Mouse (Mus musculus) ES-E14 (cell line): ENCODE data around the gene Psmg4.

Experiments
- CHD2 ChIP-seq: IDR thresholded peaks from 2 replicates; pipeline ENCODE4 v1.6.1; 2014; ENCODE audit warnings: mild to moderate bottlenecking, low read depth, low read length, inconsistent platforms
- MAFK ChIP-seq: IDR thresholded peaks from 2 replicates; pipeline ENCODE4 v1.6.1; 2014; ENCODE audit warnings: mild to moderate bottlenecking, low read depth, low read length, inconsistent platforms; ENCODE audit not compliant: insufficient read depth
- ZC3H11A ChIP-seq: IDR thresholded peaks from 2 replicates; pipeline ENCODE4 v1.6.1; 2012; ENCODE audit warnings: low read depth, mild to moderate bottlenecking, inconsistent platforms, low read length, borderline replicate concordance
- ZNF384 ChIP-seq: IDR thresholded peaks from 2 replicates; pipeline ENCODE4 v1.6.1; 2012; ENCODE audit warnings: low read depth, low read length, inconsistent platforms

DNA sequence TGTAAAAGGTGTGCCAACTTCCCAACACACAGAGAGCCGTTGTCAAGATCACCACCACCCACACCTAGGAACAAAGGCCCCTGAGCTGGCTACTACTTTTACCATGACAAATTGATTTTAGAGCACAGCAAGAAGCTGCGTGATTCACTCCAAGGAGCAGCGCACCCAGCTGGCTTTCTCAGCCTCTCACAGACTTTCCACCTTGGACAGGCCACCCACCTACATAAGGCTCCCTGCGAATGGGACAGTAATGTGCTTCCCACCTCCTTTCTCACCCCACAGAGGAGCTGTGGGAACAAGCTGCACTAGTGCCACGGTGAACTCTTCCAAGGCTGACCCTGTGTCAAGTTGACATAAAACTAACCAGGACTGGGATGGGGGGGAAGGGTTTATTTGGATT, 19.4 kb upstream of the Psmg4 start:
- TF ChIP-seq ZNF384 (no peak), ZC3H11A (no peak), CHD2 (no peak), MAFK (no peak)
